Mouse (Mus musculus) hindbrain, embryonic 15.5 days (tissue): Measurements from ENCODE around the gene Abraxas1. TPM values are rescaled to one million over a fixed set of nuclear protein-coding genes. Genes with fewer than 3 reads are reported as not detected.

Source experiments
- ATAC-seq: fragments of 200-750 bp; cut with Nextera tagmentation; 2 replicates; pipeline ENCODE4 v1.8.0; 2017; ENCODE audit warnings: low read depth, moderate number of reproducible peaks, moderate TSS enrichment; ENCODE audit not compliant: low FRiP score
- H3K27ac ChIP-seq: fragments of 300-500 bp; sonication (generic); replicated peaks from 2 replicates; pipeline ENCODE4 v1.5.1; 2015; ENCODE audit warnings: mild to moderate bottlenecking, inconsistent platforms
- H3K27me3 ChIP-seq: fragments of 300-500 bp; sonication (generic); 2 replicates; pipeline ENCODE4 v1.6.1; 2015; ENCODE audit warnings: control low read depth, inconsistent platforms
- H3K36me3 ChIP-seq: fragments of 300-500 bp; sonication (generic); 2 replicates; pipeline ENCODE4 v1.6.1; 2015; ENCODE audit warnings: control low read depth, inconsistent platforms
- H3K4me1 ChIP-seq: fragments of 300-500 bp; sonication (generic); replicated peaks from 2 replicates; pipeline ENCODE4 v1.6.1; 2015; ENCODE audit warnings: control low read depth, inconsistent platforms
- H3K4me2 ChIP-seq: fragments of 300-500 bp; sonication (generic); 2 replicates; pipeline ENCODE4 v1.6.1; 2015; ENCODE audit warnings: moderate library complexity, mild to moderate bottlenecking, inconsistent platforms
- H3K4me3 ChIP-seq: fragments of 300-500 bp; sonication (generic); 2 replicates; pipeline ENCODE4 v1.5.1; 2015; ENCODE audit warnings: mild to moderate bottlenecking, inconsistent platforms
- H3K9ac ChIP-seq: fragments of 300-500 bp; sonication (generic); 2 replicates; pipeline ENCODE4 v1.6.1; 2015; ENCODE audit warnings: inconsistent platforms
- H3K9me3 ChIP-seq: fragments of 300-500 bp; sonication (generic); 2 replicates; pipeline ENCODE4 v1.6.1; 2016; ENCODE audit warnings: control low read depth, inconsistent platforms
- WGBS: fragments of 180-500 bp; shearing (Covaris S2); methylation state at CpG from one replicate; pipeline ENCODE4 v1.1.7; 2015; 5-methylcytosine and 5-hydroxymethylcytosine counted together
- polyA plus RNA-seq: library from polyadenylated mRNA; unstranded; fragments of >200 nt; fragmentation: Nextera tagmentation; extraction: Ambion mirVana; gene quantifications from 2 replicates; pipeline ENCODE4 v1.2.1, GENCODE M21; 2015

The Abraxas1 gene
- polyA plus RNA-seq, 1 experiment from 2014 or later = 14.0 TPM

DNA sequence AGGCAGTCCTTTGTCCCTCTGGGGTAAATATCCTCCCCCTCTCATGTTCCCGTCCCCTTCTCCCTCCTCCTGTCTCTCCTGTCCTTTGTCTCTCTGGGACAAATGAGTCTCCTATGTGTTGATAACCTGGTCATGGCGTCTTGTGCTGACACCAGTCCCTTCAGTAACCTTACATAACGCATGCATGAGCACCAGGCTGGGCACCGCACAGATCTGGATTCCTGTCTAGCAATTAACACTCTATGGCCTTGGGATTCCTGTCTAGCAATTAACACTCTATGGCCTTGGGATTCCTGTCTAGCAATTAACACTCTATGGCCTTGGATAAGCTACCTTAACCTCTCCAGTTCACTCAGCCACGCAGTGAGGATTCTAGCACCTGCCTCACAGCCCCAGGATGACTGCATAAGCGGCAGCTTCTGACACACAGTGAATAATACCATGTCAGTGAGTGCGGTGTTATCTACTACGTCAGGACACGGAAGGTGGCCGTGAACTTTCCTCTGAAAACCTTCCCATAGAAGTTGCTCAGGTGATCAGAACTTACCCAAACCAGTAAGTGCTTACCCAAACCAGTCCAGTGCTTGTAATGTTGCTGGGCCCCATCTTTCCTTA lies 60.6 kb downstream of the Abraxas1 start:
- WGBS = 79% methylated on average over 10 of the region's 10 CpGs
- Histone ChIP-seq H3K9me3 (no peaks in the 10 kb centered on the region), H3K4me1 (no peaks in the 10 kb centered on the region), H3K9ac (no peak overlapping the region), H3K4me3 (no peak overlapping the region), H3K27me3 (no peaks in the 10 kb centered on the region), H3K4me2 (no peak overlapping the region), H3K27ac (no peak overlapping the region), H3K36me3 (peaks cover 29% of the 10 kb centered on the region)
- ATAC-seq = no peak

- Histone ChIP-seq H3K9me3 (no peaks in the 10 kb centered on the region), H3K9ac (no peak overlapping the region), H3K4me1 (no peaks in the 10 kb centered on the region), H3K36me3 (peaks cover 10% of the 10 kb centered on the region), H3K4me3 (no peak overlapping the region), H3K27ac (no peak overlapping the region), H3K4me2 (no peak overlapping the region), H3K27me3 (no peaks in the 10 kb centered on the region)
- WGBS = 95% methylated on average over 5 of the region's 5 CpGs
- no peak for ATAC-seq
These were observed 62.6 kb downstream of the Abraxas1 start for GRCm38 (mm10) chr5:100758121-100758520.

Other genes starting within 250 kb of the Abraxas1 start
- 0.35 and 3.9 TPM in 2 replicates for gene Plac8, start 248.7 kb downstream of the Abraxas1 start, polyA plus RNA-seq
- gene Coq2, start 145.8 kb downstream of the Abraxas1 start, polyA plus RNA-seq = 52.2 and 52.3 TPM in 2 replicates
- 0.50 and 0.53 TPM in 2 replicates for gene Hpse, start 101.2 kb downstream of the Abraxas1 start, polyA plus RNA-seq
- 18.2 and 18.5 TPM in 2 replicates for gene Helq, start 22.4 kb downstream of the Abraxas1 start, polyA plus RNA-seq
- gene Mrps18c, start 22.3 kb downstream of the Abraxas1 start, polyA plus RNA-seq = 146 and 148 TPM in 2 replicates
- gene Gpat3, start 24.7 kb upstream of the Abraxas1 start, polyA plus RNA-seq = 0.93 and 2.5 TPM in 2 replicates